Mouse (Mus musculus) cerebellum, adult 2 months (tissue): ENCODE data around the gene Trappc4.

Source experiments
- CTCF ChIP-seq: fragments of 200-500 bp; IDR thresholded peaks from 2 replicates; pipeline ENCODE4 v1.5.1; 2011; ENCODE audit warnings: low read depth, mild to moderate bottlenecking, control low read depth, low read length, moderate library complexity, borderline replicate concordance; ENCODE audit not compliant: insufficient read depth
- POLR2A ChIP-seq: fragments of 200-500 bp; IDR thresholded peaks from 2 replicates; pipeline ENCODE4 v1.6.1; 2011; ENCODE audit warnings: low read length, control low read depth, borderline replicate concordance; ENCODE audit not compliant: insufficient read depth

- no peak for TF ChIP-seq POLR2A
- TF ChIP-seq CTCF: no peak
Observed at GRCm38 (mm10) chr9:44411601-44412130, 4.3 kb upstream of the Trappc4 start.
